Mouse (Mus musculus): ENCODE data around the gene Wdr90.

GRCm38 (mm10) chr17:25877741-25878610 is 16.7 kb upstream of the Wdr90 start:
- no peak for TF ChIP-seq CTCF (IDR thresholded peaks at IDR 0.05; ENCODE audit: insufficient read depth, low read depth, low read length)
- TF ChIP-seq POLR2A (IDR thresholded peaks at IDR 0.05; ENCODE audit: insufficient read depth, low read depth, low read length) = no peak

Data from olfactory bulb, adult 2 months (tissue).